Mouse (Mus musculus) stomach, embryonic 16.5 days (tissue): ENCODE results near the gene Rapgef6. TPM values are rescaled to one million over a fixed set of nuclear protein-coding genes. Genes with fewer than 3 reads are reported as not detected.
A peak's percentile ranks its signal among the peaks of the same experiment; 100 is the strongest.
"Not testable (repeated sequence)": the region's sequence is repeated elsewhere in the genome, so short reads cannot be mapped to it uniquely, and the experiment has no call there.

Experiments used
- ATAC-seq: fragments of 200-750 bp; cut with Nextera tagmentation; 2 replicates; pipeline ENCODE4 v1.8.0; 2017; ENCODE audit warnings: moderate number of reproducible peaks, moderate TSS enrichment; ENCODE audit not compliant: insufficient read depth, low FRiP score
- H3K27ac ChIP-seq: fragments of 300-500 bp; sonication (generic); 2 replicates; pipeline ENCODE4 v1.5.1; 2014; ENCODE audit warnings: low read length
- H3K27me3 ChIP-seq: fragments of 300-500 bp; sonication (generic); 2 replicates; pipeline ENCODE4 v1.6.1; 2014; ENCODE audit warnings: low read length, control low read depth, mixed read lengths; ENCODE audit not compliant: control insufficient read depth, insufficient read depth
- H3K36me3 ChIP-seq: fragments of 300-500 bp; sonication (generic); 2 replicates; pipeline ENCODE4 v1.6.1; 2014; ENCODE audit warnings: low read length; ENCODE audit not compliant: control insufficient read depth, insufficient read depth
- H3K4me1 ChIP-seq: fragments of 300-500 bp; sonication (generic); 2 replicates; pipeline ENCODE4 v1.6.1; 2014; ENCODE audit warnings: low read length, control low read depth, mixed read lengths; ENCODE audit not compliant: control insufficient read depth, insufficient read depth
- H3K4me2 ChIP-seq: fragments of 300-500 bp; sonication (generic); 2 replicates; pipeline ENCODE4 v1.6.1; 2014; ENCODE audit warnings: low read depth, low read length, mixed read lengths
- H3K4me3 ChIP-seq: fragments of 300-500 bp; sonication (generic); replicated peaks from 2 replicates; pipeline ENCODE4 v1.5.1; 2014; ENCODE audit warnings: mild to moderate bottlenecking, low read length
- H3K9ac ChIP-seq: fragments of 300-500 bp; sonication (generic); 2 replicates; pipeline ENCODE4 v1.6.1; 2014; ENCODE audit warnings: low read length
- H3K9me3 ChIP-seq: fragments of 300-500 bp; sonication (generic); replicated peaks from 2 replicates; pipeline ENCODE4 v1.6.1; 2016; ENCODE audit warnings: low read length, control low read depth; ENCODE audit not compliant: control insufficient read depth
- WGBS: fragments of 180-500 bp; shearing (Covaris S2); extraction: QIAGEN DNeasy Blood & Tissue Kit; methylation state at CpG from one replicate; pipeline ENCODE4 v1.1.7; 2014; 5-methylcytosine and 5-hydroxymethylcytosine counted together
- polyA plus RNA-seq: library from polyadenylated mRNA; unstranded; fragments of >200 nt; fragmentation: Nextera tagmentation; extraction: Ambion mirVana; gene quantifications from 2 replicates; pipeline ENCODE4 v1.2.1, GENCODE M21; 2015

Rapgef6 gene
- polyA plus RNA-seq, 1 experiment from 2014 or later, result 31.2 TPM

DNA sequence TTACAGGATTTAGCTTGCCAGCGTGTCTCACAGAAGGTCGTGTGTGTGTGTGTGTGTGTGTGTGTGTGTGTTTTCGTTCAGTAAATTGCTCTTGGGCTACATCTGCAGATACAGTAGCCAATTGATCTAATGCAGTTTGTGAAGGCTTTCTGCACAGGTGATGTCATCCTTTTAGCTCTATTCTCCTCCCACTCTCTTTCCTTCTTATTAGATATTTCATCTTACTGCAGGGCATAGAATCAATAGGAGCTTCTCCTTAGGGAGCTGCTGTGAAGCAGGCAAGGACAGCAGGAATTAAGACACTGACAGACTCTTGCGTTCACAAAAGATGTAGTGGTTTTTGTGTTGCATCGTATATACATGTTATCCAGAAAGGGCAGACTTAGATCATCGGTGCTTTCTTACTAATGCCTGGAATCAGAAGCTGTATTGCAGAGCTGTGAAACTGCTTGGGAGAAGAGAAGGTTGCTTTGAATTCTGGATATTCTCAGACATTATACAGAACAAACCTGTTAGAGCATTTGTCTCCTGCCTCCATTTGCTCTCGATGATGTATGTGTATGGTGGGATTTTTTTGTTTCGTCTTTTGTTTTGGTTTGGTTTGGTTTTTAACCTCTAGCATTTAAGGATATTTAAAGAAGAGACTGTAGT lies 73.4 kb downstream of the Rapgef6 start:
- WGBS, result 68% methylated on average over 8 of the region's 8 CpGs
- H3K9ac ChIP-seq, result no peak overlapping the region
- H3K27ac ChIP-seq, result no peak overlapping the region

DNA sequence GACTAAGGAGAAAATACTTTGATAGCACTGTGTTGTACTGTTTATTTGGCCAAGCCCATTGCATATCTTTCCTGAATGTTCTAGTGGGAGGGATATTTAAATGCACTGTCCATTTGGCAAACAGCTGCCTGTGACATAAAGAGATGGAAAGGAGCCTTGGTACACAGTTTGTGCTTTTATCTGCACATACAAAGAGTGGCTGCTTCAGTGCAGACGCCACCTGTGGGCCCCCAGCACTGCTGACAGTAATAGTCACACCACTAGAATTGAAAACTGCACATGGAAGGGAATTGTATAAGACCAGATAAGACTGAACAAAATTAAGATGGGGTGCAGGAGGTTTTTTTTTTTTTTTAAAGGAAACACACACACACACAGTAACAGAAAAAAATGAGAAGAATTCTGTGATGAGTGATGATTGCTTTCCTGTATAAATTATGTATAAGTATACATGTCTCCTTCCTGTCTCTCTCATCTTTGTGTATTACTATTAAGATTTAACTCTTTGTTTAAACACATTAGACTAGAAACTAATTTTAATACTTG lies 75.3 kb downstream of the Rapgef6 start:
- ATAC-seq, result no peak
- Histone ChIP-seq H3K4me3 (0 out of 2 replicates have a peak overlapping the region, but pooled peaks have one; percentile 5), H3K9me3 (no peaks in the 10 kb centered on the region), H3K27ac (no peak overlapping the region), H3K4me1 (peaks cover 3% of the 10 kb centered on the region; the same call in 1 of the 2 replicates), H3K9ac (no peak overlapping the region), H3K36me3 (no peaks in the 10 kb centered on the region), H3K27me3 (no peaks in the 10 kb centered on the region), H3K4me2 (no peak overlapping the region)
- 43% methylated on average over 1 of the region's 1 CpGs for WGBS

More for the DNA sequence above, 73.4 kb downstream of the Rapgef6 start:
- ATAC-seq, result no peak
- Histone ChIP-seq H3K36me3 (no peaks in the 10 kb centered on the region), H3K4me1 (peaks cover 3% of the 10 kb centered on the region; the same call in 1 of the 2 replicates), H3K9me3 (no peaks in the 10 kb centered on the region), H3K27me3 (no peaks in the 10 kb centered on the region), H3K4me2 (no peak overlapping the region), H3K4me3 (no peak overlapping the region)

DNA sequence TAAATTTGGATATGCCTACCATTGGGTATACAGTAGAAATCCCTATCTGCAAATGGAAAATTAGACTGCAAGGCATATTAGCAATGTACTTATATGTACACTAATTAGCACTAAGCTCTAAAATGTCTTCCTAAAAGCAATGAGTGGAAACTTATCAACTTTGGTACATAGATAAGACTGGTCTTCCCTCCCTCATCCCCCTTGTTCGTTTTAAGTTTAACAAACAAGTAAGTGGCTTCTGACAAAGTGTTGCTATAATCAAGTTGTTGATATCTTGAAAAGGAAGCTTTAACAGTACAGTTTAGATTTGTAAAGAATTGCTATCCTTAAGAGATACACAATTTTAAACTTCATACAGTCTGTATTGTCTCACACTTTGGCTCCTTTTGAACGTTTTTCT lies 78.5 kb downstream of the Rapgef6 start:
- ATAC-seq, result no peak
- Histone ChIP-seq H3K27ac (no peak overlapping the region), H3K4me1 (peaks cover 3% of the 10 kb centered on the region; the same call in 1 of the 2 replicates), H3K4me2 (no peak overlapping the region), H3K36me3 (no peaks in the 10 kb centered on the region), H3K27me3 (no peaks in the 10 kb centered on the region), H3K4me3 (no peak overlapping the region), H3K9me3 (no peaks in the 10 kb centered on the region), H3K9ac (no peak overlapping the region)
- 79% methylated on average over 2 of the region's 2 CpGs for WGBS

DNA sequence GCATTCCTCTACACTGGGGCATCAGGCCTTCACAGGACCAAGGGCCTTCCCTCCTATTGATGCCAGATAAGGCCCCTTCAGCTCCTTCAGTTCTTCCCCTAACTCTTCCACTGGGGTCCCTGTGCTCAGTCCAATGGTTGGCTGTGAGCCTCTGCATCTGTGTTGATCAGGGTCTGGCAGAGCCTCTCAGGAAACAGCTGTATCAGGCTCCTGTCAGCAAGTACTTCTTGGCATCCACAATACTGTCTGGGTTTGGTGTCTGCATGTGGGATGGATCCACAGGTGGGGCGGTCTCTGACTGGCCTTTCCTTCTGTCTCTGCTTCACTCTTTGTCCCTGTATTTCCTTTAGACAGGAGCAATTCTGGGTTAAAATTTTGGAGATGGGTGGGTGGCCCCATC lies 80.1 kb downstream of the Rapgef6 start:
- 82% methylated on average over 1 of the region's 1 CpGs for WGBS
- not testable (repeated sequence) for H3K27me3 ChIP-seq, H3K36me3 ChIP-seq, H3K9ac ChIP-seq, H3K4me1 ChIP-seq, H3K27ac ChIP-seq, ATAC-seq, H3K4me3 ChIP-seq, H3K4me2 ChIP-seq, H3K9me3 ChIP-seq

DNA sequence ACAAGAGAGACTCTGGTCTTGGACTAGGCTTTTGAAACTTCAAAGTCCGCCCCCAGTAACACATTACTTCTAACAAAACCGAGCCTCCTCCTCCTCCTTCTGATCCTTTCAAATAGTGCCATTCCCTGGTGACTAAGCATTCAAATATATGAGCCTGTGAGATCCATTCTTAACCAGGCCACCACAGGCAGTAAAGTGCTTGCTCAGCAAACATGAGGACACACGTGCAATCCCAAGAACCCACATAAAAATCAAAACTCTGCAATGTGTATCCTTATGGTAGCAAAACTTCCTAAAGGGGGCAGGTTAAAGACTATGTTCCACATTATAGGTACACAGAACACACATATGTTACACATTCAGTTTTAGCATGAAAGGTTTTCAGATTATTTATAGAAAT lies 81.8 kb downstream of the Rapgef6 start:
- no peak for ATAC-seq
- H3K4me2 ChIP-seq, result no peak overlapping the region
- H3K4me1 ChIP-seq, result no peaks in the 10 kb centered on the region; the same call in 1 of the 2 replicates
- H3K36me3 ChIP-seq, result no peaks in the 10 kb centered on the region
- WGBS, result 74% methylated on average over 3 of the region's 3 CpGs
- H3K27ac ChIP-seq, result no peak overlapping the region
- H3K27me3 ChIP-seq, result no peaks in the 10 kb centered on the region
- no peak overlapping the region for H3K4me3 ChIP-seq
- no peak overlapping the region for H3K9ac ChIP-seq
- no peaks in the 10 kb centered on the region for H3K9me3 ChIP-seq

DNA sequence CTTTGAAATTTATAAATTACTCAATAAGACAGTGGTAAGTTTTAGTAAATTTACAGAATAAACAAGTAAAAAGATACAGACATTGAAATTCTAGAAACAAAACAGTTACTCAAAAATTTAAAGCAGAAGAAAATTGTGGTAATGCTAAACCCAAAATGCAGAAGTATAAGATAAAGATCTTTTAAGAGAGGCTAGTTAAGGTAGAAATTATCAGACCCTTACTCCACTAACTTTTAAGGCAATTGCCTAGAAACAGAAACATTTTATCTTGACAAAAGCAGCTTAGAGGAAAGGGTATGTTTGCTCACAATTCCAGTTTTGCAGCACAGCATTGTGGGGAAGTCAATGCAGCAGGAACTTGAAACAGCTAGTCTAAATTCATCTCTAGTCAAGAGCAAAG lies 91.0 kb downstream of the Rapgef6 start:
- no peaks in the 10 kb centered on the region for H3K9me3 ChIP-seq
- no peaks in the 10 kb centered on the region for H3K27me3 ChIP-seq
- H3K4me1 ChIP-seq, result no peaks in the 10 kb centered on the region
- H3K4me2 ChIP-seq, result no peak overlapping the region
- H3K4me3 ChIP-seq, result no peak overlapping the region
- no peaks in the 10 kb centered on the region for H3K36me3 ChIP-seq
- H3K27ac ChIP-seq, result no peak overlapping the region
- H3K9ac ChIP-seq, result no peak overlapping the region
- no peak for ATAC-seq

DNA sequence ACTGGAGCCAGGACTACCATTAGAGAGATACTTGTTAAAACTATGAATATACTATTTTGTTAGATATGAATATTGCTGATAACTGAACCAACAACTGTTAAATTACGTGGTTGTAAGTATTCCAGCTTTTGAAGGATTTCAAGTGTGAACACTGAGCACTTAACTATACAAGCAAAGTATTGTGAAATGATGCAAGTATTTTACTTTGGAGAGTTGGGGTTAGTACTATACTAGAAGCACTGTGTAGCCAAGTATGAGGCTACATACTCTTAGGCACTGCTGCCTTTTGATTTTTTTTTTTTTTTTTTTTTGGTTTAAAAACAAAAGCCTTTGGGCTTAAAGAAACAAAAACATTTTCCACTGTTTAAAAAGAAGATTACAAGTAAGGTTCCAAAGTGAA lies 91.9 kb downstream of the Rapgef6 start:
- H3K9me3 ChIP-seq, result no peaks in the 10 kb centered on the region
- no peaks in the 10 kb centered on the region for H3K27me3 ChIP-seq
- H3K27ac ChIP-seq, result no peak overlapping the region
- 73% methylated on average over 1 of the region's 1 CpGs for WGBS
- no peak for ATAC-seq
- H3K4me2 ChIP-seq, result no peak overlapping the region
- H3K4me1 ChIP-seq, result no peaks in the 10 kb centered on the region
- no peak overlapping the region for H3K9ac ChIP-seq
- H3K36me3 ChIP-seq, result no peaks in the 10 kb centered on the region
- no peak overlapping the region for H3K4me3 ChIP-seq

DNA sequence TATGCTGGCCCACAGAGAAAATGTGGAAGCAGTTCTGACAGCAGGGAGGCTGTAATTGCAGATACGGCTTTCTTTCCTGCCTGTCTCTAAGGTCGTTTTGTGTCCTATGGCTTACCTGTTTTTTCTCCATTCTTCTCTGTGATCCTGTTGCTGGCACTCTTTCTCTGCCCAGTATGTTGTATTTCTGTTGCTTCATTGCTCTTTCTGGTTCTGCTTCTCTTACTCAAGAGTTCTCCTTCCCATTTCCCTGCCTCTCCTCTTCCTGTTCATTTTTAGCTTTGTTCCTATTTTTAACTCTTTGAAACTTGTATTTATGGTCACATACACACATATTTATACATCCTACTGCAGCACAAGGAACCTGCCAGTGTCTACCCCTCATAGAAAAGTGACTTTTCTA lies 96.2 kb downstream of the Rapgef6 start:
- 55% methylated on average over 2 of the region's 2 CpGs for WGBS
- ATAC-seq, result no peak

DNA sequence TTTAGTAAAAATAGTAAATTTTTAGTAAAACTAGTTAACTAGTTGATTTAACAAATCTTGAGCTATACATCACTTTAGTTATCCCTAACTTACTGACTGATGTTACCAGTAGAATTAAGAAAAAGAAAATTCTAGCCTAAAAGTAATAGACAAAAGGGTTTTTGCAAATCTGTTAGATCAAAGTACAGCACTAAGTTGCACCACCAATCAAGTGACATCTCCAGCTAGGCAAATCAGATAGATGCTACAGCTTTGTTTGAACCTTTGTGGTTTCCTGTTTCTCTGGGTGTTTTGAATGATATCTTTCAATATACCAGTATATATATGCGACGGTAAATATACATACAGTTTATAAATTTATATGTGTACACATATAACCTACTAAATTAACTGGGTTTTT lies 99.1 kb downstream of the Rapgef6 start:
- no peak overlapping the region for H3K27ac ChIP-seq
- H3K9ac ChIP-seq, result no peak overlapping the region
- no peaks in the 10 kb centered on the region for H3K9me3 ChIP-seq
- H3K27me3 ChIP-seq, result no peaks in the 10 kb centered on the region
- H3K36me3 ChIP-seq, result no peaks in the 10 kb centered on the region
- no peak overlapping the region for H3K4me2 ChIP-seq
- no peak for ATAC-seq
- no peak overlapping the region for H3K4me3 ChIP-seq
- no peaks in the 10 kb centered on the region for H3K4me1 ChIP-seq
- 98% methylated on average over 2 of the region's 2 CpGs for WGBS

More for the DNA sequence above, 96.2 kb downstream of the Rapgef6 start:
- Histone ChIP-seq H3K4me2 (no peak overlapping the region), H3K9ac (no peak overlapping the region), H3K36me3 (no peaks in the 10 kb centered on the region), H3K27me3 (no peaks in the 10 kb centered on the region), H3K4me1 (no peaks in the 10 kb centered on the region), H3K9me3 (no peaks in the 10 kb centered on the region), H3K27ac (no peak overlapping the region), H3K4me3 (no peak overlapping the region)
